Mouse (Mus musculus): Measurements from ENCODE around the gene Ppp2r5e.

DNA sequence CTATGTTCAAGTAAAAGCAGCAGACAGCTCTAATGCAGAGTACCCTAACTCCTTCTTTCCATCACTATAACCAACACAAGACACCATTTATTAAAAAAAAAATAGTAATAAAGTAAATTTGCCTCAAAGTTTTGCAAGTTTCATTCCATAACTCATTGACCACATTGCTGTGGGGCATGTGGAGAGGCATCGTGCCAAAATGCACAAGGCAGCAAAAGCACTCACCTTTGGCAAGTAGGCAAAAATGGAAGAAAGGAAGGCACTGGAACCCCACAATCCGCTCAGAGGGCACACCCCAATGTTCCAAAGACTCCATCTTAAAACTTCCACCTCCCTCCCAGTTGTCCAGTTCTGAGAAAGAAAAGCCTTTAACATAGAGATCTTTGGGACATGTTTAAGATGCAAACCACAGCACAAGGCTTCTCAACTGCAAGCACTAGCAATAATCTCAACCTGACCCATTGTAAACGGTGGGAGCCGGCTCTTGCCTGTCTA lies 50.6 kb downstream of the Ppp2r5e start:
- no peak for TF ChIP-seq CTCF (IDR thresholded peaks at IDR 0.05; ENCODE audit: low read depth, low read length)
- no peak for TF ChIP-seq POLR2A (IDR thresholded peaks at IDR 0.05; ENCODE audit: borderline replicate concordance, low read depth, low read length)
